Mouse (Mus musculus) E14TG2a.4 (cell line): ENCODE measurements around the gene Cutal.

Source experiments
- CTCF ChIP-seq: conservative IDR thresholded peaks from 2 replicates; pipeline ENCODE4 v1.5.1; 2014; ENCODE audit warnings: low read length
- NANOG ChIP-seq: IDR thresholded peaks from 2 replicates; pipeline ENCODE4 v1.6.1; 2014; ENCODE audit warnings: borderline replicate concordance, low read length, mixed read lengths
- POU5F1 ChIP-seq: IDR thresholded peaks from 2 replicates; pipeline ENCODE4 v1.6.1; 2014; ENCODE audit warnings: low read length, borderline replicate concordance

DNA sequence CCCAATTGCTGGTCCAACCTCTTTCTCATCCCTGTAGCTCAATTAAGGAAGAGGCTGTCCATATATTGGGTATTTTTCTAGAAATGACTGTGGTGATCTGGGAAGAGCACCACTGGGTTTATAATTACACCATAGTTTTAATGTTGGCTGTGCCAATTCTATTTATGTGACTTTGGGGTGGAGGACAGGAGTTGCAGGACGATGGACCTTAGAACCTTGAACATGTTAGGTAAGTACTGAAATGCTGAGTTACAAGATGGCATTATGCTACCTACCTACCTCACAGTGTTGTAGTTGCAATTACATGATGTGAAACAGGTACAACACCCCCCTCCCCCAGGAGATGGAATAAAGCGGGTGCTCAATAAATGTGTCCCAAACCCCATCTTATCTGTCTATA is 8.6 kb downstream of the Cutal start:
- TF ChIP-seq CTCF (no peak), NANOG (no peak), POU5F1 (no peak)
